Mouse (Mus musculus): ENCODE data around the gene Zfp106.

GRCm38 (mm10) chr2:120539778-120540208, 23.9 kb downstream of the Zfp106 start:
- TF ChIP-seq CTCF (IDR thresholded peaks at IDR 0.05; ENCODE audit: low read depth), result no peak
- peak; percentile 35 for TF ChIP-seq EP300 (optimal IDR thresholded peaks at IDR 0.05)

All from stomach, postnatal 0 days (tissue).